Mouse (Mus musculus) splenic B cell, adult 2 months (primary cell): ENCODE measurements around the gene Olfr374.
"Not testable (repeated sequence)": the region's sequence is repeated elsewhere in the genome, so short reads cannot be mapped to it uniquely, and the experiment has no call there.

ENCODE experiments used
- DNase-seq: peaks from one replicate; pipeline ENCODE4 v3.0.0-alpha.2; 2011; ENCODE audit warnings: low read depth, low spot score
- H3K27me3 ChIP-seq: 2 replicates; pipeline ENCODE4 v1.6.1; 2012; ENCODE audit warnings: mild to moderate bottlenecking, low read length, moderate library complexity, mixed read lengths; ENCODE audit not compliant: control insufficient read depth, poor library complexity, insufficient read depth, severe bottlenecking
- H3K36me3 ChIP-seq: 2 replicates; pipeline ENCODE4 v1.6.1; 2012; ENCODE audit warnings: mild to moderate bottlenecking, low read length, moderate library complexity, mixed read lengths; ENCODE audit not compliant: control insufficient read depth, poor library complexity, insufficient read depth, severe bottlenecking

Olfr374 gene

GRCm38 (mm10) chr8:72106740-72107139 is at the start of gene Olfr374:
TSS of gene Olfr374 (plus strand) at chr8:72107040.
- DNase-seq = no peak
- Histone ChIP-seq H3K27me3 (no peaks in the 10 kb centered on the region), H3K36me3 (no peaks in the 10 kb centered on the region)

GRCm38 (mm10) chr8:72057643-72058042 is 49.2 kb upstream of the Olfr374 start:
- not testable (repeated sequence) for H3K36me3 ChIP-seq, H3K27me3 ChIP-seq, DNase-seq

- not testable (repeated sequence) for H3K27me3 ChIP-seq, H3K36me3 ChIP-seq
- DNase-seq = peak; percentile 47
These were observed 39.9 kb upstream of the Olfr374 start for GRCm38 (mm10) chr8:72066819-72067399.

- DNase-seq = not testable (repeated sequence)
These were observed 24.0 kb upstream of the Olfr374 start, which contains the start of gene Olfr373 for GRCm38 (mm10) chr8:72082877-72083276. TSS of gene Olfr373 (plus strand) at chr8:72083177.

GRCm38 (mm10) chr8:72084744-72085143 is 22.1 kb upstream of the Olfr374 start:
- DNase-seq = peak; percentile 51
- no peaks in the 10 kb centered on the region for H3K27me3 ChIP-seq
- H3K36me3 ChIP-seq = no peaks in the 10 kb centered on the region

More at GRCm38 (mm10) chr8:72082877-72083276, 24.0 kb upstream of the Olfr374 start, which contains the start of gene Olfr373:
- not testable (repeated sequence) for H3K36me3 ChIP-seq, H3K27me3 ChIP-seq

- not testable (repeated sequence) for H3K36me3 ChIP-seq, DNase-seq, H3K27me3 ChIP-seq
These were observed 19.2 kb upstream of the Olfr374 start for GRCm38 (mm10) chr8:72087611-72088010.

- not testable (repeated sequence) for H3K36me3 ChIP-seq, H3K27me3 ChIP-seq, DNase-seq
These were observed 10.1 kb upstream of the Olfr374 start for GRCm38 (mm10) chr8:72096721-72097120.

- not testable (repeated sequence) for H3K27me3 ChIP-seq, DNase-seq, H3K36me3 ChIP-seq
These were observed 7.3 kb upstream of the Olfr374 start for GRCm38 (mm10) chr8:72099377-72100103.

- Histone ChIP-seq H3K36me3 (no peaks in the 10 kb centered on the region), H3K27me3 (no peaks in the 10 kb centered on the region)
- DNase-seq = peak; percentile 58
These were observed 1.7 kb upstream of the Olfr374 start for GRCm38 (mm10) chr8:72105165-72105564.

GRCm38 (mm10) chr8:72110876-72111275 is 4.0 kb downstream of the Olfr374 start:
- peak; percentile 81 for DNase-seq
- Histone ChIP-seq H3K27me3 (no peaks in the 10 kb centered on the region), H3K36me3 (no peaks in the 10 kb centered on the region)

- H3K27me3 ChIP-seq = no peaks in the 10 kb centered on the region
- DNase-seq = peak; percentile 31
These were observed 5.6 kb downstream of the Olfr374 start for GRCm38 (mm10) chr8:72112486-72112885.

GRCm38 (mm10) chr8:72115202-72115601 is 8.4 kb downstream of the Olfr374 start:
- no peak for DNase-seq
- H3K36me3 ChIP-seq = no peaks in the 10 kb centered on the region
- no peaks in the 10 kb centered on the region for H3K27me3 ChIP-seq

More at GRCm38 (mm10) chr8:72112486-72112885, 5.6 kb downstream of the Olfr374 start:
- no peaks in the 10 kb centered on the region for H3K36me3 ChIP-seq

- Histone ChIP-seq H3K27me3 (no peaks in the 10 kb centered on the region), H3K36me3 (no peaks in the 10 kb centered on the region)
- DNase-seq = peak; percentile 52
These were observed 11.8 kb downstream of the Olfr374 start for GRCm38 (mm10) chr8:72118616-72119015.

- H3K36me3 ChIP-seq, H3K27me3 ChIP-seq, DNase-seq: not testable (repeated sequence)
These were observed 14.6 kb downstream of the Olfr374 start for GRCm38 (mm10) chr8:72121486-72121885.

- no peak for DNase-seq
- Histone ChIP-seq H3K36me3 (no peaks in the 10 kb centered on the region), H3K27me3 (no peaks in the 10 kb centered on the region)
These were observed 15.2 kb downstream of the Olfr374 start for GRCm38 (mm10) chr8:72121997-72122396.
